Mouse (Mus musculus) gastrocnemius, postnatal 36 days (tissue): Measurements from ENCODE around the gene Nbr1. TPM values are rescaled to one million over a fixed set of nuclear protein-coding genes. Genes with fewer than 3 reads are reported as not detected.
"Not testable (repeated sequence)": the region's sequence is repeated elsewhere in the genome, so short reads cannot be mapped to it uniquely, and the experiment has no call there.

Source experiments
- DNase-seq, 2 experiments: peaks; one replicate each; pipeline ENCODE4 v3.0.0; 2022
- intact Hi-C: fragments of 180-260 bp; cut with DNase I; formaldehyde crosslinking; loops from one replicate; pipeline ENCODE4 v1.15.1; 2025
- total RNA-seq, 2 experiments: library from RNA; stranded (reverse); gene quantifications; 2 replicates each; pipeline ENCODE4 v1.2.3; 2021

Gene Nbr1
- total RNA-seq, 2 experiments from 2014 or later, result 54.0 to 61.6 TPM

- intact Hi-C loops, result no loop called here
- no peak for DNase-seq
Measured at GRCm38 (mm10) chr11:101581081-101581764, 29.3 kb downstream of the Nbr1 start.

GRCm38 (mm10) chr11:101582054-101583035 lies 30.4 kb downstream of the Nbr1 start, which contains the start of gene Tmem106a:
Tmem106a (plus strand) TSS chr11:101582242.
- DNase-seq, result peak in 1 of 2 experiments; percentile 40
- intact Hi-C loops, result no loop called here

DNA sequence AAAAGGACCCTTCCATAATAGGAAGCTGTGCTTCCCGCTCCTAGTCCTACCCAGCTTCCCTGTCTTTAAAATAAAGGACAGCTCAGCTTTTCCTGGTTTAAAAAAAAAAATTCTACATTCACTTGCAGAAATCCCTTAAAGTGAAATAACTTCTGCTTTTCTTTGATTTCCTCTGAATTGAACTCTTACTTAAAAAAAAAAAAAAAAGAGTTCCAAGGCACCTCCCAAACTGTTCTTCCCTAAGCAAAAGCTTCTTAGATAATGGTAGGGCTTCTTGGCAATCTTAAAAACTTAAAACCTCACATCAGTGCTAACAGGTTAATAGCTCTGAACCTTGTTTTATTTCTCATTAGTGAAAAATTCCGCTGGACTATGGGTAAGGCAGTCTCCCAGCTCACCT lies 31.3 kb downstream of the Nbr1 start:
- DNase-seq, result no peak
- intact Hi-C loops, result no loop called here

DNA sequence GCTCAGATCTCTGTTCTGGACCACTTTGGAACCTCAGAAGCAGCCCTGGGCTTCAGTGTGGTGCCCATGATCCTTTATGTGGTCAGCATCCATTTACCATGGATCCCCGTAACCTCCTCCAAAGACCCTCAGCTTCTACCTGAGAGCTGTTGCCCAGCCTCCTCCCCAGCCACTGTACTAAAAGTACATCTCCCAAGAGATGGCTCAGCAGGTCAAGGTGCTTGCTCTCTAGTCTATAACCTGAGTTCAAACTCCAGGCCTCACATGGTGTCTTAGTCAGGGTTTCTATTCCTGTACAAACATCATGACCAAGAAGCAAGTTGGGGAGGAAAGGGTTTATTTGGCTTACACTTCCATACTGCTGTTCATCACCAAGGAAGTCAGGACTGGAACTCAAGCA lies 33.1 kb downstream of the Nbr1 start:
- DNase-seq, intact Hi-C loops: not testable (repeated sequence)

- intact Hi-C loops, result no loop called here
- DNase-seq, result no peak
Measured at GRCm38 (mm10) chr11:101585805-101586204, 33.9 kb downstream of the Nbr1 start.

GRCm38 (mm10) chr11:101587676-101588075 lies 35.7 kb downstream of the Nbr1 start:
- no peak for DNase-seq
- intact Hi-C loops, result no loop called here

GRCm38 (mm10) chr11:101588868-101589267 lies 36.9 kb downstream of the Nbr1 start:
- intact Hi-C loops, result no loop called here
- no peak for DNase-seq

GRCm38 (mm10) chr11:101589444-101589843 lies 37.5 kb downstream of the Nbr1 start:
- intact Hi-C loops, result no loop called here
- DNase-seq, result peak in 1 of 2 experiments; percentile 17

DNA sequence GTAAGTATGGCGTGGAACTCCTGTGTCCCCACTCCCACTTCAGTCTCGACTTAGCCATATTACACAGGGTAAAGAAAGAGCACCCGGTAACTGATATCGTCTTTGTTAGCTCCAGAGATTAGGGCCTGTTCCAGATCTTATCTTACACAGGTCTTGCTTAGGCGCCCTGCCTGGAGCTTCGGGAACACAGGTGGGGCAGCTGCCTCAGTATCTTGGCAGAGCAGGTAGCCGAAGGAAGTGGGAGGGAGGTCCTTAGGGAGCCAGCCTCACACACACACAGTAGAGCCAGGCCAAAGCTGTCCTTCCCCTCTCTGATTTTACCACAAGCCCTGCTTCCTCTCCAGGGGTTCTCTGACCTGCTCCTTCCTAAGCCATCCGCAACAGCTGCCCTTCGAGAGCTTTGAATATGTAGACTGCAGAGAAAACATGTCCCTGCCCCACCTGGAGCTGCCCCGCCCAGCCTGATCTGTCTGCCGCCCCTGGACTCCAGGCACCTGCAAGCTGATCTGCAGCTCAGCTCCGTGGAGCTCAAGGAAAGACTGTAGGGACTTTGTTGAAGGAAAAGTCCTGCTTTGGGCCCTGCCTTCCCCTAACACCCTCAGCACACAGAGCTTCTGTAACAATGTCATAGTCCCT lies 38.2 kb downstream of the Nbr1 start:
- no peak for DNase-seq
- intact Hi-C loops, result no loop called here

DNA sequence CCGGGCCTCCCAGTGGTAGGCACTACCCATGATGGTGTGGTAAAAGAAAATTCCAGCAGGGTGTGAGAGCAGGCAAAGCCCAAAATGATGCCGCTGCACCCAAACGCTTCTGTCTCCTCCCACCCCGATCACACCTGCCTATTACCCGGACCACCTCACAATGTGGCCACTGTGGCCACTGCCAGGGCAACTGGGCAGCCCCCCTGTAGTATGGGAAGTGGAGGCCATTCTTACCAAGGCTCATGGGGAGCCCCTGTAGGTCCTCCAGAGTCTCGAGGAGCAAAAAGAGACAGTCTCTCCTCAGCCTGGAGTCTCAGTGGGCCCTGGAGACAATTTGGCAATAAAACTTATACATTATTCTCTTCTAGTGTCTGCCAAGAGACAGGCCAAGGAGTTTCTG lies 47.2 kb downstream of the Nbr1 start, which contains the start of gene Gm11634:
Gm11634 (minus strand) TSS at position 101 of the 400 bp plus-strand sequence.
- no peak for DNase-seq
- intact Hi-C loops, result no loop called here

- peak in 1 of 2 experiments; percentile 38 for DNase-seq
Measured at GRCm38 (mm10) chr11:101602491-101602890, 50.5 kb downstream of the Nbr1 start.

GRCm38 (mm10) chr11:101604116-101604515 lies 52.2 kb downstream of the Nbr1 start:
- intact Hi-C loops, result no loop called here
- no peak for DNase-seq

More at GRCm38 (mm10) chr11:101602491-101602890, 50.5 kb downstream of the Nbr1 start:
- intact Hi-C loops, result no loop called here

- peak; percentile 33 to 60 for DNase-seq
- intact Hi-C loops, result not testable (repeated sequence)
Measured at GRCm38 (mm10) chr11:101604531-101605453, 52.8 kb downstream of the Nbr1 start.

DNA sequence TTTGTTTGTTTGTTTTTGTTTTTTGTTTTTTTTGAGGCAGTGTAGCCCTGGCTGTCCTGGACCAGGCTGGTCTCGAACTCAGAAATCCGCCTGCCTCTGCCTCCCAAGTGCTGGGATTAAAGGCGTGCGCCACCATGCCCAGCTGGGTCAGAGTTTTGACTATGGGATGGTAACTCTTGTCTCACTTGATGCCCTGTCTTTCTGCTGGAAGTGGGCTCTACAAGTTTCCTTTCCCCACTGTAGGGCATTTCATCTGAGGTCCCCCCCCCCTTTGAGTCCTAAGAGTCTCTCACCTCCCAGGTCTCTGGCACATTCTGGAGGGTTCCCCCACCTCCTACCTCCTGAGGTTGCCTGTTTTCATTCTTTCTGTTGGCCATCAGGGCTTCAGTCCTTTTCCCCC lies 55.2 kb downstream of the Nbr1 start:
- intact Hi-C loops, DNase-seq: not testable (repeated sequence)

- intact Hi-C loops, result no loop called here
- DNase-seq, result no peak
Measured at GRCm38 (mm10) chr11:101610445-101610844, 58.5 kb downstream of the Nbr1 start.

DNA sequence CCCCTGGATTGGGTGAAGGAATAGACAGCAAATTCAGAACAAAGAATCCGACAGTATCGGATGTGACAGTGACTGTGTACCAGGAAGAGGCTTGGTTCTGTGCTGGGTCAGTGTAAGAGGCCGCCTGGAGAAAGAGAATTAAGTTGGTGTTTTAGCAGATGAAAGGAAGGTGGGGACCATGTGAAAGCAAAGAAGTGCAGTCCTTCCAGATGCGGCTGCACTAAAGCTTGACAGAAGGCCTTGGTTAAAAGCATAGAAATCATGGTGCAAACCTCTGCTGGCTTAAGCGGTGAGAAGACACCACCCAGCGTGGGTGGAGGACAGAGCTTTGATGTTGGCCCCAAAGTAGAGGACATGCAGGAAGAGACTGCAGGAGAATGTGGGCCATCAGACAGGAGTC lies 61.6 kb downstream of the Nbr1 start:
- intact Hi-C loops, result no loop called here
- DNase-seq, result no peak

DNA sequence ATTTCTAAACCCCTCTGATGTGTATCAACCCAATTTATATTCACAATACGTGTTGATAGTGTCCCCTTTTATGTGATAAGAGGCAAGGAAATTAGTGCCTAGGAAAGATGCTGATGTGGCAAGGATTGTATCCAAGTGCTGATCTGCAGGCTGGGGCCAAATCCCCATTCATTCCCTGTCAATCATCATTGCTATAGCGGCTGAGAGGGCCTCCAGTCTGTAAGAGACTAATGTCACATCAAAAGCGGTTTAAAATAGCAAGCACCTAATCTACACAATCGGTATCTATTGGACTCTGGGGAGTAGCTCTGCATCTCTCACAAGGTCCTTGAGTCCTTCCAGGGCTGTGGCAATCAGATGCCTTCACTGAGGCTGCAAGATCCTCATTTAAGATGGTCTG lies 62.2 kb downstream of the Nbr1 start:
- no peak for DNase-seq
- intact Hi-C loops, result no loop called here

GRCm38 (mm10) chr11:101615380-101615779 lies 63.4 kb downstream of the Nbr1 start:
- intact Hi-C loops, result no loop called here
- DNase-seq, result no peak

DNA sequence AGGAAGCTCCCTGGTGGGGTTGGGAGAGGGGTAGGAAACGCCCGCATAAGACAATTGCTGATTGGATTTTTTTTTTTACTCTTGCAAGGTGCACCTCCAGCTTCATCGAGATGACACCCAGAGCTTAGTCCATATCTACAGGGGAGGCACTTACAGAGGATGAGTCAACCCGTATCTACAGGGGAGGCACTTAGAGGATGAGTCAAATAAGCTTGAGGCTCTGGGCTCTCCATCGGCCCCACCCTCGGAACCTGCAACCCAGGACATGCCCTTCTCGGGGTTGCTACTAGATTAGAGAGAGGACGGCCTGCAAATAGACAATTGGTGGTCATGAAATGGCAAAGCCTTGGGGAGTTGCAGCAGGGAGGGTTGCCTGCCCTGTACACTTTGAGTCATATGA lies 64.2 kb downstream of the Nbr1 start:
- DNase-seq, result no peak
- intact Hi-C loops, result loop anchor here (1.0 kb wide), 1 partner anchor 100 kb away; no protein-coding TSS in a partner anchor
